Mouse (Mus musculus) hindbrain, embryonic 16.5 days (tissue): Measurements from ENCODE around the gene Sipa1l3. TPM values are rescaled to one million over a fixed set of nuclear protein-coding genes. Genes with fewer than 3 reads are reported as not detected.

Source experiments
- ATAC-seq: fragments of 200-750 bp; cut with Nextera tagmentation; 2 replicates; pipeline ENCODE4 v1.8.0; 2017; ENCODE audit warnings: moderate TSS enrichment, moderate library complexity
- H3K27ac ChIP-seq: fragments of 300-500 bp; sonication (generic); 2 replicates; pipeline ENCODE4 v1.5.1; 2014; ENCODE audit warnings: low read depth, mild to moderate bottlenecking, control low read depth, low read length, moderate library complexity
- H3K27me3 ChIP-seq: fragments of 300-500 bp; sonication (generic); replicated peaks from 2 replicates; pipeline ENCODE4 v1.6.1; 2014; ENCODE audit warnings: low read length; ENCODE audit not compliant: control insufficient read depth, insufficient read depth
- H3K36me3 ChIP-seq: fragments of 300-500 bp; sonication (generic); 2 replicates; pipeline ENCODE4 v1.6.1; 2014; ENCODE audit warnings: mild to moderate bottlenecking, low read length, moderate library complexity, mixed read lengths; ENCODE audit not compliant: control insufficient read depth, insufficient read depth
- H3K4me1 ChIP-seq: fragments of 300-500 bp; sonication (generic); 2 replicates; pipeline ENCODE4 v1.6.1; 2014; ENCODE audit warnings: low read depth, low read length; ENCODE audit not compliant: control insufficient read depth, insufficient read depth
- H3K4me2 ChIP-seq: fragments of 300-500 bp; sonication (generic); 2 replicates; pipeline ENCODE4 v1.6.1; 2014; ENCODE audit warnings: mild to moderate bottlenecking, low read length, control low read depth, moderate library complexity
- H3K4me3 ChIP-seq: fragments of 300-500 bp; sonication (generic); 2 replicates; pipeline ENCODE4 v1.5.1; 2014; ENCODE audit warnings: mild to moderate bottlenecking, low read length, control low read depth, moderate library complexity
- H3K9ac ChIP-seq: fragments of 300-500 bp; sonication (generic); 2 replicates; pipeline ENCODE4 v1.6.1; 2014; ENCODE audit warnings: low read depth, mild to moderate bottlenecking, control low read depth, low read length, moderate library complexity
- H3K9me3 ChIP-seq: fragments of 300-500 bp; sonication (generic); 2 replicates; pipeline ENCODE4 v1.6.1; 2014; ENCODE audit warnings: mild to moderate bottlenecking, low read length, moderate library complexity; ENCODE audit not compliant: control insufficient read depth
- WGBS: fragments of 180-500 bp; shearing (Covaris S2); extraction: QIAGEN DNeasy Blood & Tissue Kit; methylation state at CpG from one replicate; pipeline ENCODE4 v1.1.7; 2014; 5-methylcytosine and 5-hydroxymethylcytosine counted together
- polyA plus RNA-seq: library from polyadenylated mRNA; unstranded; fragments of >200 nt; fragmentation: Nextera tagmentation; extraction: Ambion mirVana; gene quantifications from 2 replicates; pipeline ENCODE4 v1.2.1, GENCODE M21; 2015

Gene Sipa1l3
- 18.2 and 23.1 TPM in 2 replicates for polyA plus RNA-seq

- no peaks in the 10 kb centered on the region for H3K27me3 ChIP-seq
- H3K36me3 ChIP-seq: no peaks in the 10 kb centered on the region
- 1% methylated on average over 79 of the region's 88 CpGs for WGBS
- H3K9me3 ChIP-seq: no peaks in the 10 kb centered on the region
- peak; percentile 97 for ATAC-seq
- peak within 1 kb of the TSS; percentile 95 for H3K27ac ChIP-seq
- H3K4me1 ChIP-seq: peaks cover 18% of the 10 kb centered on the region
- peak within 1 kb of the TSS; percentile 88 for H3K9ac ChIP-seq
- H3K4me2 ChIP-seq: peak within 1 kb of the TSS; percentile 89
- H3K4me3 ChIP-seq: peak within 1 kb of the TSS; percentile 94
These were observed at the start of gene Sipa1l3 for GRCm38 (mm10) chr7:29518421-29519210. Sipa1l3 (minus strand) TSS chr7:29518641.

- no peak overlapping the region for H3K4me3 ChIP-seq
- WGBS: 95% methylated on average over 10 of the region's 10 CpGs
- ATAC-seq: no peak
These were observed 44.6 kb upstream of the Sipa1l3 start for GRCm38 (mm10) chr7:29563006-29563405.

GRCm38 (mm10) chr7:29561046-29561445 lies 42.6 kb upstream of the Sipa1l3 start:
- Histone ChIP-seq H3K9me3 (no peaks in the 10 kb centered on the region), H3K27me3 (no peaks in the 10 kb centered on the region), H3K36me3 (no peaks in the 10 kb centered on the region)

More at GRCm38 (mm10) chr7:29563006-29563405, 44.6 kb upstream of the Sipa1l3 start:
- Histone ChIP-seq H3K27ac (no peak overlapping the region), H3K4me1 (no peaks in the 10 kb centered on the region), H3K9ac (no peak overlapping the region), H3K9me3 (no peaks in the 10 kb centered on the region), H3K27me3 (no peaks in the 10 kb centered on the region), H3K36me3 (no peaks in the 10 kb centered on the region), H3K4me2 (no peak overlapping the region)

GRCm38 (mm10) chr7:29559290-29559689 lies 40.8 kb upstream of the Sipa1l3 start:
- H3K36me3 ChIP-seq: no peaks in the 10 kb centered on the region
- H3K9ac ChIP-seq: no peak overlapping the region
- H3K9me3 ChIP-seq: no peaks in the 10 kb centered on the region
- H3K27me3 ChIP-seq: no peaks in the 10 kb centered on the region
- no peaks in the 10 kb centered on the region for H3K4me1 ChIP-seq
- no peak overlapping the region for H3K4me3 ChIP-seq
- ATAC-seq: no peak
- no peak overlapping the region for H3K27ac ChIP-seq
- H3K4me2 ChIP-seq: no peak overlapping the region
- 76% methylated on average over 4 of the region's 4 CpGs for WGBS

More at GRCm38 (mm10) chr7:29561046-29561445, 42.6 kb upstream of the Sipa1l3 start:
- ATAC-seq: no peak
- H3K4me1 ChIP-seq: no peaks in the 10 kb centered on the region
- 81% methylated on average over 9 of the region's 9 CpGs for WGBS
- no peak overlapping the region for H3K9ac ChIP-seq
- H3K27ac ChIP-seq: no peak overlapping the region
- H3K4me2 ChIP-seq: no peak overlapping the region
- no peak overlapping the region for H3K4me3 ChIP-seq

GRCm38 (mm10) chr7:29558744-29559143 lies 40.3 kb upstream of the Sipa1l3 start:
- no peaks in the 10 kb centered on the region for H3K4me1 ChIP-seq
- 78% methylated on average over 1 of the region's 1 CpGs for WGBS
- H3K9ac ChIP-seq: no peak overlapping the region
- H3K27me3 ChIP-seq: no peaks in the 10 kb centered on the region
- no peaks in the 10 kb centered on the region for H3K36me3 ChIP-seq
- H3K9me3 ChIP-seq: no peaks in the 10 kb centered on the region
- no peak for ATAC-seq
- no peak overlapping the region for H3K4me2 ChIP-seq
- H3K4me3 ChIP-seq: no peak overlapping the region
- H3K27ac ChIP-seq: no peak overlapping the region

- Histone ChIP-seq H3K36me3 (no peaks in the 10 kb centered on the region), H3K27ac (no peak overlapping the region), H3K4me2 (no peak overlapping the region), H3K4me1 (no peaks in the 10 kb centered on the region), H3K27me3 (no peaks in the 10 kb centered on the region), H3K9me3 (no peaks in the 10 kb centered on the region), H3K4me3 (no peak overlapping the region), H3K9ac (no peak overlapping the region)
- ATAC-seq: no peak
- 73% methylated on average over 4 of the region's 4 CpGs for WGBS
These were observed 37.8 kb upstream of the Sipa1l3 start for GRCm38 (mm10) chr7:29556283-29556682.

GRCm38 (mm10) chr7:29555521-29555920 lies 37.1 kb upstream of the Sipa1l3 start:
- Histone ChIP-seq H3K27ac (no peak overlapping the region), H3K4me2 (no peak overlapping the region), H3K9me3 (no peaks in the 10 kb centered on the region), H3K9ac (no peak overlapping the region), H3K4me3 (no peak overlapping the region), H3K4me1 (no peaks in the 10 kb centered on the region), H3K36me3 (no peaks in the 10 kb centered on the region), H3K27me3 (no peaks in the 10 kb centered on the region)
- ATAC-seq: no peak
- WGBS: 82% methylated on average over 5 of the region's 5 CpGs

- no peak for ATAC-seq
- 86% methylated on average over 13 of the region's 13 CpGs for WGBS
- no peak overlapping the region for H3K4me3 ChIP-seq
These were observed 36.6 kb upstream of the Sipa1l3 start for GRCm38 (mm10) chr7:29555051-29555450.

GRCm38 (mm10) chr7:29550691-29551090 lies 32.2 kb upstream of the Sipa1l3 start:
- no peak for ATAC-seq
- H3K27ac ChIP-seq: no peak overlapping the region
- no peaks in the 10 kb centered on the region for H3K27me3 ChIP-seq
- H3K4me1 ChIP-seq: no peaks in the 10 kb centered on the region
- H3K9ac ChIP-seq: no peak overlapping the region
- H3K4me2 ChIP-seq: no peak overlapping the region
- WGBS: 62% methylated on average over 3 of the region's 3 CpGs
- no peak overlapping the region for H3K4me3 ChIP-seq
- no peaks in the 10 kb centered on the region for H3K9me3 ChIP-seq
- H3K36me3 ChIP-seq: no peaks in the 10 kb centered on the region

More at GRCm38 (mm10) chr7:29555051-29555450, 36.6 kb upstream of the Sipa1l3 start:
- H3K9ac ChIP-seq: no peak overlapping the region
- no peaks in the 10 kb centered on the region for H3K4me1 ChIP-seq
- H3K36me3 ChIP-seq: no peaks in the 10 kb centered on the region
- no peaks in the 10 kb centered on the region for H3K9me3 ChIP-seq
- no peak overlapping the region for H3K4me2 ChIP-seq
- no peak overlapping the region for H3K27ac ChIP-seq
- H3K27me3 ChIP-seq: no peaks in the 10 kb centered on the region
